Mouse (Mus musculus) megakaryocyte, adult 5-6 weeks (primary cell): ENCODE results near the gene Rtn3. TPM values are rescaled to one million over a fixed set of nuclear protein-coding genes. Genes with fewer than 3 reads are reported as not detected.

Experiments used
- ATAC-seq: 2 replicates; pipeline ENCODE4 v1.8.0; 2016; ENCODE audit warnings: mild to moderate bottlenecking, inconsistent platforms; ENCODE audit not compliant: poor library complexity, severe bottlenecking
- total RNA-seq, 2 experiments: library from RNA; stranded (forward) in 1 of 2; stranded (reverse) in 1 of 2; fragments of 153-499, 151-499 nt in 1 of 2; fragments of 221-1000, 200-1000 nt in 1 of 2; gene quantifications; 2 replicates each; pipeline versions ENCODE4 v1.2.3 to v1.2.4; 2015 to 2017

The Rtn3 gene
- total RNA-seq, 2 experiments from 2014 or later = 75.3 to 213 TPM

GRCm38 (mm10) chr19:7491960-7492359 is 8.9 kb upstream of the Rtn3 start:
- ATAC-seq = no peak

- ATAC-seq = peak; percentile 8; the same call in 1 of the 2 replicates
Measured at GRCm38 (mm10) chr19:7487680-7488079, 4.6 kb upstream of the Rtn3 start.

- no peak for ATAC-seq
Measured at GRCm38 (mm10) chr19:7484076-7484475, 995 bp upstream of the Rtn3 start.

- no peak for ATAC-seq
Measured at GRCm38 (mm10) chr19:7483512-7483882, 416 bp upstream of the Rtn3 start.

GRCm38 (mm10) chr19:7482266-7482598 is 849 bp downstream of the Rtn3 start:
- ATAC-seq = no peak

- no peak for ATAC-seq
Measured at GRCm38 (mm10) chr19:7481541-7482265, 1.4 kb downstream of the Rtn3 start.

GRCm38 (mm10) chr19:7479751-7480248 is 3.3 kb downstream of the Rtn3 start:
- no peak for ATAC-seq

- ATAC-seq = no peak
Measured at GRCm38 (mm10) chr19:7470643-7471042, 12.4 kb downstream of the Rtn3 start.

GRCm38 (mm10) chr19:7467915-7468314 is 15.2 kb downstream of the Rtn3 start:
- peak; percentile 76 for ATAC-seq

GRCm38 (mm10) chr19:7459370-7459769 is 23.7 kb downstream of the Rtn3 start:
- no peak for ATAC-seq

GRCm38 (mm10) chr19:7458901-7459300 is 24.2 kb downstream of the Rtn3 start:
- ATAC-seq = no peak

- ATAC-seq = no peak
Measured at GRCm38 (mm10) chr19:7456803-7457202, 26.3 kb downstream of the Rtn3 start.

GRCm38 (mm10) chr19:7445596-7445995 is 37.5 kb downstream of the Rtn3 start:
- ATAC-seq = no peak

- no peak for ATAC-seq
Measured at GRCm38 (mm10) chr19:7445105-7445504, 38.0 kb downstream of the Rtn3 start.

- ATAC-seq = peak; percentile 49
Measured at GRCm38 (mm10) chr19:7441493-7441892, 41.6 kb downstream of the Rtn3 start.

- ATAC-seq = peak; percentile 54; the same call in 1 of the 2 replicates
Measured at GRCm38 (mm10) chr19:7438295-7438694, 44.8 kb downstream of the Rtn3 start.

- no peak; the same call in 1 of the 2 replicates for ATAC-seq
Measured at GRCm38 (mm10) chr19:7436061-7436970, 46.8 kb downstream of the Rtn3 start.

GRCm38 (mm10) chr19:7434887-7435286 is 48.2 kb downstream of the Rtn3 start:
- ATAC-seq = no peak

GRCm38 (mm10) chr19:7425398-7425775 is 57.7 kb downstream of the Rtn3 start:
- ATAC-seq = no peak

GRCm38 (mm10) chr19:7424590-7425397 is 58.3 kb downstream of the Rtn3 start:
- ATAC-seq = no peak

GRCm38 (mm10) chr19:7424131-7424530 is 59.0 kb downstream of the Rtn3 start:
- ATAC-seq = no peak
